Mouse (Mus musculus) MEL-GATA-1-ER (cell line): ENCODE measurements around the gene Epb41l5.

Experiments
- DNase-seq: peaks from one replicate; pipeline ENCODE4 v3.0.0-alpha.2; 2012; ENCODE audit warnings: low read depth; ENCODE audit errors: extremely low read depth

Epb41l5 gene

DNA sequence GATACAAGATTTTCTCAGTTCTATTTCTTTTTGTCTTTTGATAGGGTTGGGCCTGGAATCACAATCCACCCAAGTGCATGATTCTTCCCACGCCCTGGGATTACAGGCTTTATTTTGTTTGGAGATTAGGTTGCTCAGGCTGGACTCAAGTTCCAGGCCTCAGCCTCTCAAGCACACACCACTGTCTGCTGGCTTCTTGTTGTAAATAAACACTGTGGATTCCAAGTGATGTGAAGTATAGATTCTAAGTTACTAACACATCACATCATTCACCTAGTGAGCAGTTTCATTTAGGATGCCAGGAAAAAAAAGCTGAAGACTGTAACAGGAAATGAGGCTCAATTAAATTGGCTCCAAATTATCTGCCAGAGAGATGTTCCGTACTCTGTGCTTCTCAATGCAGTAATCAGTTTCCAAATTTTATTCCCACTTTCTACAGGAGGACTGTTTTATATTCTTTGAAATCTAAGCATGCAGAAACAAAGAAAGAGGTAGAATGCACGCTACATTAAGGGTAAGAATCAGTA lies 51.8 kb downstream of the Epb41l5 start:
- no peak for DNase-seq

DNA sequence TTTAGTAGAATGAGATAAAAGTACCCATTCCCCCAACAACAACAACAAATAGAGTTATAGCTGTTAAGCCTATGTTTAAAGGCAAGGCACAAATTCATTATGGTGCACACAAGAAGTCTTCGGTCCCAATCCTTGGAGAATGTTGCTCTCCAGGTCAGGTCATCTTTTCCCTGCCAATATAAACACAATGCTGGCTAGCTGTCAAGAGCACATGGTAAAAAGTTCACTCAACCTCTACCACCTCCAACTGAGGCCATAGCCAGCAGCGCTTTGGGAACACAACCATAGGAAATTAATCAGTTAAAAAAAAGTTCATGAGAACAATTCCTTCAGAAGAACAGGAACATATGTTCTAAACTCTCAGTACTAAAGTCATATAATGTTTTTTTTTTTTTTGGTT lies 58.8 kb downstream of the Epb41l5 start:
- no peak for DNase-seq

DNA sequence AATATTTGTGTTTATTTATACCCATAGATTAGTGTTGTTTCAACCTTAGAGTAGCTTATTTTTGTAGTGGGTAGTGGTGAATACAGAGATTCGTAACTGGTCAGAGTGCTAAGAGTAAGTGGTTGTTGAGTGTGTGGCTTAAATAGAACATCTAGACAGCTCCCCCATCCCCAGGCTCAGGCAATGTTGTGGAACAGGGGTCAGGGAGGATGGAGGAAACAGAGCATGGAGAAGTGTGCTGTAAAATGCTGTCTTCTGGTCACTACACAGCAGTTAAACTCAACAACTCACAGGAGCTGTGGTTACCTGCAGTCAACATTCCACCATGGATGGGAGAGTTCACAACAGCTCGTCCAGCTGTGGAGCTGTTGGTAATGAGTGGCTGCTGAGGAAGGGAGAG lies 63.8 kb downstream of the Epb41l5 start:
- DNase-seq, result no peak

DNA sequence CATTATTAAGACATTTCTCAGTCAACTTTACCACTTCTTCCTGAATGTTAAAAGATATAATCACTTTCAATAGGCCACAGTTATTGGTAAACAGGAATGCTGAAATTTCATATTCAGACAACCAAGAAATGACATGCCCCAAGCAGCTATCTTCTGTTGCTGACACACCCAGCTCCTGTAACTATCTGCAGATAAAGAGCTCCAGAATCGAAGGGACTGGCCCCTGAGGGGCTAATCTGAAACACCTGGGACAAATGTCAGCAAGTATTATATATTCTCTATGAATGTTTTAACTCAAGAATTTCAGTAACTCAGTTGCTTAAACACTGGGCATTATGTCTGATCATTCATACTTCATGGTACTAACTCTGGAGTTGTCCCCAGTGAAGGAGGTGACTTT lies 78.7 kb downstream of the Epb41l5 start:
- DNase-seq, result no peak

DNA sequence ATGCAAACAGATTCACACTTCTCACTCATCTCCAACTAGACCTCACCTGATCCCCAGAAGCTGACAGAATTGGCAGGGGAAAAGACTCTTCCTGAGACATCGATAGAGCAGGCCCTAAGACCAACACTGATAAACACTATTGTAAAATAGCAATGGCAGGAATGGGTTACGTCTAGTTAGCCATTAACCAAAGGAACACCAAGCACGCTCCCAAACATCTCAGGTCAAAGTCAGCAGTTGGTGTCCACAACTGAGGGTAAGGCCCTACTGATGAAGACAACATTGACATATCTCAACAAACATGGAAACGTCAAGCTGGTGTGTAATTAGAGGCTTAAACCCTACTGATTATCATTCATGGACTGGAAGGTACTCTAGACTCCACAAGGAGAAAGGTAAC lies 83.3 kb downstream of the Epb41l5 start:
- no peak for DNase-seq

DNA sequence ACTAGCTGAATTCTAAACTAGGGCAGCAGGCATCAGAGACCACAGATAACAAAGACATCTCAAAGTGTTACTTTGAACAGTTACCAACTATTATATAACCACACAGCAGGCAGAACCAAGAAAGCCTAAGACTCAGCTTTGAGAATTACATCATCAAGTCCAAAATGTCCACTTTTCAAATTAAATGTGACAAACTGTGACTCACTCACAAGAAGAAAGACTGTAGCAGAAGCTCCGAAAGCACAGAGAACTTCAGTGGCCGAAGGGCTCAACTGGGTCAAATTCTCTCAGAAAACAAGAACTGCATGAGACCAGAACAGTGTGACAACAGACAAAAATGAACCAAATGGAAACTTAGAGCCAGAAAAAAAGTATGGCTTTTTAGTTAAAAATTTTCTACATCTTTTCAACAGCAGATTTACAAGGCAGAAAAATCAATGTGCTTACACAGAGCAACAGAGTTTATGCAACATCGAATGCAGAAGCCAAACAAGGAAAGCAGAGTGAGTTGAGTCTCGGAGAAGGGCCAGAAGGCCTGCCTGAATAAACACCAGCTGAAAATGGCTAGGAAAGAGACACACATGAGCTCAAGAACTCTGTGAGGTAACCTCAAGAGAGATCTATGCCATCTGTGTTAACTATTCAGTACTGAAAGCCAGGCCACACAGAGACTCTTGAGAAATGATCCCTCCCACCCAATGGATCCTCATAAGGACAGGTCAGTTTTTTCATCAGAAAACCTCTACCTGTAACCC lies 91.0 kb downstream of the Epb41l5 start:
- DNase-seq, result no peak

DNA sequence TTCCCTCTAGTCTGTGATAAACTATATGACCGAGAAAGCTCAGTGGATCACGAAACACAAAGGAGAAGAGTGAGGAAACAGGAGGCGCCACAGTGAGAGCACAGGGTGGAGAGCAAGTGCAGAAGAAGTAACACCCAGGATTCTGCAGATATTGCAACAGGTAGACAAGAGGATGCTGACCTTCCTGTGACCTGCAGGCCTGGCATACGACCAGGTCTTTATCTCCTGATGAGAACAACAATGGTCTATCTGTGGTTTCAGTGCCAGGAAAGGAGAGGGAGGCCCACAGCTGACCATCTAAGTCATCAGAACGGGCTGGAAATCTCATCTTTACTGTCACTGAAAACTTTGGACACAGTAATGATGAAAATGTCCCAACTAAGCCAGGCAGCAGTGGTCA lies 93.1 kb downstream of the Epb41l5 start:
- DNase-seq, result no peak

DNA sequence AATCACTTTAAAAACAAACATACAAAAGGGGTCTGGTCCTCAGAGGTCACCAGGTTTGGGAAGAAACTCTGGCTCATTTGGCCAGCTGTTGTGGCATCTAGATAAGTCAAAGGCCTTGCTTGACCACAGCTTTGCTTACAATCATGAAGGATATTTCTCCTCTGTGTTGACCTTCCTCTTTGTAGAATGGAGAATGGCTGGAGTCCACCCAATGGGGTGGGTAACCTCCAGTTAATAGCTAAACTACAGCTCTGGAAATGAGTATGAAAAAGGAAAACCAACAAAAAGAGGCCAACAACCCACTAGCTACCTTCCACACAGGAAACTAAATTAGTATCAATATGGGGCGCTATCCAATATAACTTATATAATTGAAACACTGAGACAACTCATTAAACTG lies 97.1 kb downstream of the Epb41l5 start:
- DNase-seq, result no peak

DNA sequence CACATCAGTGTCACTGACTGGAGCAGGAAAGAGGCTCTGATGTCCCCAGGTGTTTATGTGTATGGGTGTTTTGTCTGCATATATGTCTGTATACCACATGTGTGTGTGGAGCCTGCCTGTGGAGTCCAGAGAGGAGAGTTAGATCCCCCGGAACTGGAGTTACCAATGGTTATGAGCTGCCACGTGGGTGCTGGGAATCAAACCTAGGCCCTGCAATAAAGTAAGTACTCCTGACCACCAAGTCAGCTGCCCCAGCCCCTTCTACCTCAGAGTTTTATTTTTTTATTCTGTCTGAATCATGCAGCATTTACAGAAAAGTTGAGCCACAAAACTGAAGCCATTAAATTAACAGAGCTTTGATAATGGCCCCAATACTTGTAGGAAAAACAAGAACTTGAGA lies 98.7 kb downstream of the Epb41l5 start:
- no peak for DNase-seq

DNA sequence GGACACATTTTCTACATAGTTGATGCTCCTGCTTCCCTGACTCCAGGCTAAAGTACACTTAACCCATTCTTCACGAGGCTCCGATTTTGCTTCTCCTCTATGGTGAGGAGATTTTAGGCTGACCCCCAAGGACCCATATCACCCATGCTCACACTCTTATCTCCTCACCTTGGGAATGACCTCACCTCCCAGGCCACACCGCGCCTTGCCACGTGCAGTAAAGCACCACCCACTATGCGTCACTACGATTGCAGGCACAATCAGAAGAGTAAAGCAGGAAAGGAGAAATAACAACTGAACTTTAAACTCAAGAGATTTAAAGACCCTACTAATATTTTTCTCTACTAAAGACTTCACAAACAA lies 99.5 kb downstream of the Epb41l5 start:
- no peak for DNase-seq

DNA sequence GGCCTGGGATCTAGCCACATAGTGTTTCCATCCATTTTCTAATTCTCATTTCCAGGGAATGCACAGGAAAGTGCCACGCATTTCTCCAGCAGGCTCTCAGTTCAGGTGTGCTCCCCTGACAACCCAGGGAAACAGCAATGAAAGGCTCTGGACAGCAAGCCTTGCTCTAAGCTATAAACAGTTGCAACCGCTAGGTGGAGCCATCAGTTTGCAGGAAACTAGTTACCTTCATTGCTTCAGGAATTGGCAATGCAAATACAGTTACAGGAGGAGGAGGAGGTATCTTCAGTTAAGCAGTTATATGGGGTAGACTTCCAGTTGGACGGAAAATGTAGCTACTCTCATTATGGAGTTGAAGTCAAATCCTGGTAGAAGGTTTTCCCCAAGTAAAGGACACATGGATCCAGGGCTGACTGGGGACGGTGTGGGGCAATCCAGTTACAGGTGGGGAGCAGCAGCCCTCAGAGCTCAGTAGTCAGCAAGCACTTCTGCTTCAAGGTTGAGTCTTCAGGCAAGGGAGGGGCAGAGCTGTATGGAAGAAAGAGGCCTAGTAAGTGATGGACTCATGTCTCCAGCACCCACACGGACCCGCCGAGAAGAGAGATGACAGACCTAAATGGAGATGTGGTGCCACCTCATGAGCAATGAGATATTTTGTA lies 100.0 kb downstream of the Epb41l5 start:
- DNase-seq, result peak; percentile 54

DNA sequence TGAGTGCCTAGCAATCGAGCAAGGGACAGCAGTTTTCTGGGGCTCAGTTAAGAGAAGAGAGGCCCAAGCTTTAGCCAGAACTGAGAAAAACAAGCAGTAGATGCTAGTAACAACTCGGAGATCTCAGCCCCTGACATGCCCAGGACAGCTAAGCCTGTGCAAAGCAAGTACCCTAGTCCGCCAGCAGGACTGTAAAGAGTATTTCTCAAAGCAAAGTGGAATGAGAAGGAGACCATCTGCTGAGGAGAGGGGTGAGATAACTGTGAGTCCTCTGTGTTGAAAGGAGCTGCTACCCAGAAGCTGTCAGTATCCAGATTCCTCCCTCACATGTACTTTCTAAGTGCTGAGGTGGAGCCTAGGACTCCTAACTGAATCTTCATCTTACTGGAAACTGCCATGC lies 102.3 kb downstream of the Epb41l5 start:
- no peak for DNase-seq

DNA sequence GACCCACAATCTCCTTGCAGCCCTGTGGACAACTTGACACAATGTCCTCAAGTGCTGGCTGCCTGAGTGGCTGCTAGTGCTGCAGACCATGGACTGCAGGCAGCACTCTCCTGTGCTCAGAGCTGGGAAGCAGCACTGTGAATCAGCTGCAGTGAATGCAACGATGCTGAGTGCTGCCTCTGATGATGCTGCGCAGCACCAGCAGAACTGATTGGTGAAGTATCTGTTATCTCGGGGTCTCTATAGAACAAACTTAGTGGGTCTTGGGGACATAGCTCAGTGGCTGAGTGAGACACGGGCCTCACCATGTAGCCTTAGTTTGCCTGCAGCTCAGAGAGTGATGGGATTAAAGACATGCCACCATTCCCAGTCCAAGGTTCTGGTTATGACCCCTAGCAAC lies 103.1 kb downstream of the Epb41l5 start:
- DNase-seq, result no peak

DNA sequence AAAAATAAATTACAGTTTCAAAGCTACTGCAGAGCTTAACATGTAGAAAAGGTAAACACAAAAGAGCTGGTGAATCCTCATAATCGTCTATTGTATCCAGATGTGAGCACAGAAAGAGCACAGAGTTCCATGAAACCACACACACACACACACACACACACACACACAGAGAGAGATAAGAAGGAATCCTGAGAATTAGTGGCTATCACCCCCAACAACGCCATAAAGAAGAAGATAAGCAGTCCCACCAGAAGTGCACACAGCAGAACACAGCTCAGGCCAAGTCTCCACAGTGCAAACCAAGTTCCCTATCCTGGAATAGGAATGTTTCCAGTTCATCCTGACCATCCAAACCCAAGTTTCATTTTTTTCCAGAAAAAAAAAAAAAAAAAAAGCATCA lies 103.6 kb downstream of the Epb41l5 start:
- no peak for DNase-seq

DNA sequence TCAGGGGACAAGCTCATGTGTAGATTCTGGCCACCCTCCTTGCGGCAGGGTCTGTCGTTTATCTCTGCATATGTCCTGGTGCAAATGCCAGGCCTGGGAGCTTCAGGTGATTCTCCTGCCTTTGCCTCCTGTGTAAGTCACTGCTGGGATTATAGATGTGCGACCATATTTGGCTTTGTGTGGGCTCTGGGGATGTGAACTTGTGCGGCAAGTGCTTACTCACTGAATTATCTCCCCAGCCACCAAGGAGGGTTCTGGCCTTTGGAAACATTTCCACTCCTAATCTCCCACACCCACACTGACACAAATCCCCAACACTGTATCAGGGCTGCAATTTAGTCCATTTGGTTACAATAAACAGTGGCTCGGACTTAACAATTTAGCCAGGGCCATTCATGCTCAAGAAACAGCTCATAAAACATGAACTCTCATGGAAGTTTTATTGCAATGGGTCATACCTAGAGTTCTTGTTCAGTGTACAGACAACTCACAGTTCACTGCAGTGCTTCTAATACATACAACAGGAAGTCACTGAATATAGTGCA lies 104.1 kb downstream of the Epb41l5 start:
- no peak for DNase-seq

DNA sequence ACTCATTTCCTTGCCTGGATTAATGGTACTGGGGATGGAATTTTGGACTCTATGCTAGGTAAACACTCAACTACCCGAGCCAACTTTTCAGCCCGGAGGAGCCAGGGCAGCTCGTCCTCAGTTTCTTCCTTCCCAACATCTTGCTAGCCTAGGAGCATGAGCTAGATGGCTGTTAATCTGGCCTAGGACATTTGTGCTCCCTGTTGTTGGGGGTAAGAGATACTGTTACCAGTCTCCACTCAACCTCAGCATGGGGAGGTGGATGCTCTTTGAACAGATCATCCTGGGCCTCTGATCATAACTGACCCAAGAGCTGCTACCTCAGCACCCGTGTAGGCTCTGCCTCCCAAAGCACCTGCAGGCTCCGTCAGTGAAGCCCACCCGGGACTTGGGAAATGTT lies 105.5 kb downstream of the Epb41l5 start:
- no peak for DNase-seq

DNA sequence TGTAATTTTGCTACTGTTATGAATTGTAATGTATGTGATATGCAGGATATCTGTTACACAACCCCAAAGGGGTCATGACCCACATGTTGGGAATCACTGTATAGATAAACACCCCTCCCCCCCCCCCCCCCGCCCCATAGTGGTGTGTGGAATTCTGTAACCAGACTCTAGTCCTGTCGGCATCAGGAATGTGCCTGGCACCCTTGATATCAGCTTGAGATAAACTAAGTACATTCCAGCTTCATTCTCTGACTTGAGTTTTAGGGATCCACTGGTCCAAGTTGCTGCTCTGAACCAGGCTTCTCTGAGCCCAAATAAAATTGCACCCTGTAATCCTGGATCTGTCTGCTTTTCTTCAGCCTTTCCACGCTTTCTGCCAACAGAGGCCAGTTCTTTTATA lies 107.2 kb downstream of the Epb41l5 start:
- DNase-seq, result no peak

DNA sequence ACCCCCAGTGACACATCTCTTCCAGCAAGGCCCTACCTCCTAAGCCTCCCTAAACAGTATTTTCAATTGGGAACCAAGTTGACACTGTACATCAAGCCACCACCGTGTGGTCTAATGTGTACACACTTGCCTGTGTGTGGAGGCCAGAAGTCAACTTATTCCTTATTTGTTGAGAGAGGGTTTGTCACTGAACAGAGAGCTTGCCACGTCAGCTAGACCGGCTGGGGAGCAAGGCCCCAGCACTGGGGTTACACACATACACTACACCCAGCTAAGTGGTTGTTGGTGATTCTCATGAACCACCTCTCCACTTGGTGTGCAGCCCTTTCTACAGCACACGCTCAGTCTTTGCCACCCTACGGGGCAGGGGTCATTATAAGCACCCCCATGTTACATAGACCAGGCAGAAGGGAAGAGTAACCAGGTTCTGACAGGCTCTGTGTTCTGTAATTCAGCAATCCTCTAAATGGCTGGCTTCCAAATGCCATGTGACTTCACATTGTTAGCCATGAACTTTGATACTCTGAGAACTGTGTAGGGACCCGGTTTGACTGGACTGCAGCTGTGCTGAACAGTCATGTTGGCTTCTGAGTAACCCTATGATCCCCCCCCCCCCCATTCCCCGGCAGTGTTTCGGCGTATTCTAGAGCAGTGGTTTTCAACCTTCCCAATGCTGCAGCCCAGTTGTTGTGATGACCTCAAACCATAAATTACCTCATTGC lies 107.8 kb downstream of the Epb41l5 start:
- DNase-seq, result no peak

DNA sequence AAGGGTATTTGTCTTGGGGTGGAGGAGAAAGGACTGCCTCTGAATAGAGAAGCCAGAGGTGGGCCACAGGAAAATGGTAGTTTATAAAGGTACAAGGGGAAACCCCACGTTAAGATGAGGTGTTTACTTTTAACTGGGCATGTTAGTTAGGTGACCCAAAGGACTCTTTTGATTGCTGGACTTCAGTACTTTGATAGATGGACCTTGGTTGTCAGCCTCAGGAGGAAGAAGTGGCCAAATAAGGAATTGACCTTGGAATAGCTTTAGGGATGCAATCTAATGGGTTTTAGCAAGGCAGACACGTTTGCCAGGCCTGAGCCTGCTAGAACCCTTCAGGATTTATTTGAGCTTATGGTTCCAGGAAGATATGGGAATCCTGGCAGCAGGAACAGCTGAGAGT lies 109.5 kb downstream of the Epb41l5 start:
- DNase-seq, result no peak

DNA sequence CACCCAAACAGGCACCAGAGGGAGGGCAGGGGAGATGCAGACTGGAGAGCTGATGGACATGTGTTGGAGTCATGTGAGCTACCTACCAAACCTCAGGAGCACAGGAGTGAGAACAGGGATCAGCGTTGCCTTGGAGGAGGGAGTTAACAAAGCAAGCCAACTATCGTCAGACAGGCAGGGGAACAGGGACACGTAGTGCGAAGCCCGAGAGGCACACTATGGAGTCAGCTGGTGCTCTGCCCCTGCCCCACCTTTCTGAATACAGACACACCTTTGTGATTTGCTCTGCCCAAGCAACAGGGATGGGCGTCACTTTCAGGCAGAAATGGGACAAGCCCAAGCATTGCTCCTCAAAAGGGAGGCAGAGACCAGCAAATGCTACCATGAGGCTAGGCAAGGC lies 111.1 kb downstream of the Epb41l5 start:
- no peak for DNase-seq

DNA sequence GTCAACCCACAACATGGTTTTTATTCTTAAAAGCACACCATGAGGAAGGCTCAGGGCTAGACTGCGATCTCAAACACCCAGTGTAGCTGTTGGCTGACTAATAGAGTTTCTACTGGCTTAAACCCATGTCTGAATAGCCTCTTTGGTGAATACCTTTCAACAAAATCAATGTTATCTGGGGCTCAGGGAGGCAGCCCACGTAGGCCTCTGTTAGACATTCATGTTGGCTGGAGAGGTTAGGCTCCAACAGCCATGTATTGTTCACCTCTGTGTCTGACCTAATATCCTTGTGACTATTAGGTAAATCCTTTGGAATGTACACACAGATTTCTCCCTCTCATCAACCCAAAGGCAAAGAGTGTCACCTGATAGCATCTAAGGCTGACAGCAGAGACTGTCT lies 112.7 kb downstream of the Epb41l5 start:
- DNase-seq, result no peak

DNA sequence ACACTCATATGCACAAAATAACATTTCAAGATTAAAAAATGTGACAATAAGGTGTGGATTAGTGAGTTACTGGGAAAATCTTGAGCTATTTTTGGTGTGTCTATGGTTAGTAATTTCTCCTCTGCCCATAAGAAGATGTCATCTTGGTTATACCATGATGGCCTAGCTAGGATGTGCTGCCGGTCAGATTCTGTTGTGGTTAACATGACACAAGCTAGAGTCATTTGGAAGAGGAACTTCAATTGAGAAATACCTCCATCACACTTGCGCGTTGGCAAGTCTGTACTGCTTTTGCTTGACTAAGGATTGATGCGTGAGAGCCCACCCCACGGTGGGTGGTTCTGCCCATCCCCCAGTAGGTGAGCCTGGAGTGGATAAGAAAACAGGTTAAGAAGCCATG lies 114.5 kb downstream of the Epb41l5 start:
- DNase-seq, result no peak
